Mouse (Mus musculus): ENCODE results near the gene Clstn1.
A peak's percentile ranks its signal among the peaks of the same experiment; 100 is the strongest.

Clstn1 gene

DNA sequence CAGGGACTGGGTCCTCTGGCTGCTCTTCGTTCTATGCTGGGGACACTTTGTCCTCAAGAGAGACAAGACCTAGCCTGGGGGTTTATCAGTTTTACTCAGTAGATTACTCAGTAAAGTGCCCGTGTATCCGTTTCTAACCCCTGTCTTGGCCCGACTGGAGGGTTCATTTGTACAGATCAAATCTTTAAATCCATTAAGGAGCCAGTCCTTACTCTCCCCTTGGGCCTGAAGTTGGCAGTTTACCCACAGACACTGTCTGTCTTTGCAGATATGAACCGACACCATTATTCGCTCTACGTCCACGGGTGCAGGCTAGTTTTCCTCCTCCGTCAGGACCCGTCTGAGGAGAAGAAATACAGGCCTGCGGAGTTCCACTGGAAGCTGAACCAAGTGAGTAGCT is 48.7 kb downstream of the Clstn1 start:
- no peak for DNase-seq (ENCODE audit: low spot score)

- DNase-seq (ENCODE audit: low spot score), result no peak
Measured at GRCm38 (mm10) chr4:149635915-149636415, 49.7 kb downstream of the Clstn1 start.

GRCm38 (mm10) chr4:149637942-149638341 is 51.7 kb downstream of the Clstn1 start:
- DNase-seq (ENCODE audit: low spot score), result no peak

DNA sequence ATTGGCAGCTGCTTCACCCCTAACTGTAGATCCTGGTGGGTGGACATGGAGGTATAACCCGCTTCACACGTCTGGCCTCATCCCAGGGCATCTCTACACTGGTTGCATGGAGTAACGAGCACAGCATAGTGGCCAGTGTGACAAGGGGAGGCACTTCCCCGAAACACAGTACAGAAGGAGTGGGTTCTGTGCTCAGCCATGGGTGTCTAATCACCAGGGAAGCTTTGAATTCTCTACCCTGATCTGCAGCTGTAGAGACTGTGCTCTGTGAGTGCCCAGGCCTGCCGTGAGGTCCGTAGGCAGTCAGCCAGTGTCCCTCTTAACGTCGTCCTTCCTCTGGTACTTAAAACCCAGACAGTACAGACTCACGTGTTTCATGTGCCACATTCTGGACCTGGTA is 54.6 kb downstream of the Clstn1 start:
- no peak for DNase-seq (ENCODE audit: low spot score)

DNA sequence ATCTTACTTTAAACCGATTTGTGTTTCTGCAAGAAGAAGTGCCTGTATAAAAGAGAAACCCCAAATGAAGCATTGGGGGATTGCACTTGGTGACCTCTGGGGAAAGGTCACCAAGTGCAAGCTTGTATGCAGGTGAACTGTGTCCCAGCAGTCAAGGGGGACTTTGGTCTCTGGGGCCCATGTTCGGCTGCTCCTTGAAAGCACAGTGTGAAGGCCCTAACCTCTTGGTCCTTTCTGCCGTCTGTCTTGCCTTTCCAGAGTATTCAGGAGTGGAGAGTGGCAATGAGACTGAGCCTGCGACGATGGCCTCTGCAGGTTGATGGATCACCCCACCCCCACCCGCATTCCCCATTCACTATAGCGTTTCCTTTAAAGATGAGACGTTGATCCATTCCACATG is 55.1 kb downstream of the Clstn1 start:
- peak; percentile 53 for DNase-seq (ENCODE audit: low spot score)

GRCm38 (mm10) chr4:149641956-149642355 is 55.7 kb downstream of the Clstn1 start:
- DNase-seq (ENCODE audit: low spot score), result no peak

GRCm38 (mm10) chr4:149645761-149646160 is 59.5 kb downstream of the Clstn1 start:
- no peak for DNase-seq (ENCODE audit: low spot score)

- no peak for DNase-seq (ENCODE audit: low spot score)
Measured at GRCm38 (mm10) chr4:149648031-149648805, 62.0 kb downstream of the Clstn1 start.

DNA sequence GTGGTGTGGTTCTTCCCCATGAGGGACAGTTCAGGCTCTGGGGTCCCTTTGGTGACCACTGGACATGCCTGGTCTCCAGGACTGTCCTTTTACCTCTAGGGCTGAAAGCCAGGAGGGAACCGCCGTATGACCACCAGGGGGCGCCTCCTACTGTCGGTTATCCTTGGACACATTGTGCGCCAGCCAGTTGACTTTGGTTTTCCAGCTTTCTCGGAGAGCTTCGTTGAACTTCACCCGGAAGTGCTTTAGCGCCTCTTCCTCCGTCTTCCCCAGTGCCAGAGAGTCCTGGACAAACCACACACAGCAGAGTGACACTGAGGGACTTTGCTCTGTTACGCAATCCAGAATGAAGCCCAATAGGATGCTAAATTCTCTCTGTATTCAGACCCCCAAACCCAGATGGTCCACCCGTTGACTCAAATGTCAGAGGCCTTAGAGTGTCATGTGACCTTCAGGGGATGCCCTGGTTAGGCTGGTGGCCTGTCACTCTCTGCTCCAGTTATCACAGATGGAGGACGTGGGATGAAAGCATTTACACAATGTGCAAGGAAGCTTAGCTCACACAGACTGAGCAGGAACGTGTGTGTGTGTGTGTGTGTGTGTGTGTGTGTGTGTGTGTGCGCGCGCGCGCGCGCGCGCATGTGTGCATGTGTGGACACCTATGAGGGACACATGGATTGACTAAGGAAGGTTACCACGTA is 64.4 kb downstream of the Clstn1 start:
- peak; percentile 68 for DNase-seq (ENCODE audit: low spot score)

DNA sequence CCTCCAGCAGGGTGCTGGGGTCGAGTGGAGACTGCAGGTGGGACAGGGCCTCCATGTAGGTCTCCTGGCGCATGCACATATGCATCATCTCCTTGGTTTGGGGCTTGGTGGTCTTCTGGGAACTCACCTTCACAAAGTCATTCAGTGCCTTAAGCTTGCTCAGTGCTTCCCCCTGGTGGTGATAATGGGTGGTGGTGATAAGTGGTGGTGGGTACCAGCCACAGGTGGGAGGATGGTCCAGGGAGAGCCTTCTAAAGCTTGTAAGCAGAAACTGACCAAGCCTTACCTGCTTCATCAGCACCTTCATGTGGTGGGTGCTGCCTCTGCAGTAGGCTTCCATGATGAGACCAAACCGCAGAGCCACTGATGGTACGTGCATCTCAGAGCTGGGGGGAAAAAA is 68.0 kb downstream of the Clstn1 start:
- DNase-seq (ENCODE audit: low spot score), result no peak

DNA sequence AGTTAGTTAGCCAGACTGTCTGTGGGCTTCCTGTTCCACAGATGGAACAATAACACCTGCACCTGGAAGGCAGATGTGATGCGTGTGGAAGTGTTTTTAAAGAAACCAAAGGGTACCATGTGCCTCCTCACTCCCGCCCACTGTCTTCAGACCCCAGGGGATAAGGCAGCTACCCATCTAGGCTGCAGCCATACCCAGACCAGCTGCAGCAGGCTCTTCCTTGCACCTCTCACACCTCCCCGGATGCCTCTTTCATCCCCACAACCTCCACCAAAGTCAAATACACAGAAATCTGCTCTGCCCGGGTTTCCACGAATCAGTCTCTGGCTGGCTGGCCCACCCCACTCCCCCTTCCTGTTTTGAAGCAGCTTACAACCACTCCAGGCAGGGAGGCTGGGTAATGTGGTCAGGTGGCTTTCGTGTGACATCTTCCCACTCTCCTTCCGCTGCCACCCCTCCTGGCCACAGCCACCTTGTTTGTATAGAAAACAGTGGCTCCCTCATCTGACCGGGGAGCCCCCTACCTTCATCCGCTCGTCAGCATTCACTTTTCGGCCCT is 71.7 kb downstream of the Clstn1 start:
- DNase-seq (ENCODE audit: low spot score), result no peak

GRCm38 (mm10) chr4:149659495-149660116 is 73.3 kb downstream of the Clstn1 start:
- DNase-seq (ENCODE audit: low spot score), result no peak

- no peak for DNase-seq (ENCODE audit: low spot score)
Measured at GRCm38 (mm10) chr4:149660598-149660997, 74.3 kb downstream of the Clstn1 start.

DNA sequence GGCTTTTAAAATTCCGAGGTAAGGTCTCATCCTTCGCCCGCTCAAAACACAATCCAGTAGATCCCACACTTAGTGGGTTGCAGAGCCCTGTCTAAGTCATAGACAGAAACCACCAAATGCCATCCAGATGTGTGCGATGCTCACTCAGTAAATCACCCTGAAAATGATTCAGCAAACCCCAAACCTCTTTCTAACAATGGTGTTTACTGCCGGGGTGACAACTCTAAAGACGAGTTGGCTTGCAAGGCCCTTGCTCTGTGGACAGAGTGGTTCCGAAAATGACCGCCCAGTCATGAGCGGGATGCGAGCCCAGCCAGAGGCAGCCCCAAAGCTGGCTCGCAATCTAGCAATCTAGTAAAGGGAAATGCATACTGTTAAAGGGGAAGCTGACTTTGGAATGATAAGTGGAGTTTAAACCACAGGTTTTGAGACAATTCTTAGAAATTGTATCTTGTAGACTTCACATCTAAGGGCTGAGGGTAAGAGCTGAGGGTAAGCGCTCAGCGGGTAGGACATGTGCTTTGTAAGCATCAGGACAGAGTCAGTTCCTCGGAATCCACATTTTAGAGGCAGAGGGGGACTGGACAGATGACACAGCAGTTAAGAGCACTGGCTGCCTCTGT is 75.8 kb downstream of the Clstn1 start:
- no peak for DNase-seq (ENCODE audit: low spot score)

- DNase-seq (ENCODE audit: low spot score), result no peak
Measured at GRCm38 (mm10) chr4:149663849-149664503, 77.7 kb downstream of the Clstn1 start.

GRCm38 (mm10) chr4:149665016-149665691 is 78.9 kb downstream of the Clstn1 start:
- DNase-seq (ENCODE audit: low spot score), result no peak

DNA sequence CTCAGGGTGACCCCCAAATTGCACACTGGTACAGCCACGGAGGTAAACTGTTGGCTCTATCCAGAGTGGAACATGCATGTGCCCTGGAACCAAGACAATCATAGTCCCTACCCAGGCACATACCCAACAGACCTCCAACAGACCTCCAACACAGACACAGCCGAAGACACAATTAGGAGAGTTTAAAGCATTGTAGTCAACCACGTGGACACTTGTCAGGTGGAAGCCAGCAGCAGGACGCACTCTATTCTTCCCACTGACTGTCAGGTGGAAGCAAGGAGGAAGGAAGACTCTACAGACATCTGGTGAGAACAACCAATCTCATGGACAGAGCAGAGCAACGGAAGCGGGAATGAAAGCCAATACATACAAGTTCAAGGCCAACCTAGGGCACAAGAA is 79.4 kb downstream of the Clstn1 start:
- no peak for DNase-seq (ENCODE audit: low spot score)

GRCm38 (mm10) chr4:149671175-149671574 is 84.9 kb downstream of the Clstn1 start:
- DNase-seq (ENCODE audit: low spot score), result no peak

- DNase-seq (ENCODE audit: low spot score), result no peak
Measured at GRCm38 (mm10) chr4:149672747-149673146, 86.5 kb downstream of the Clstn1 start.

- DNase-seq (ENCODE audit: low spot score), result peak; percentile 56
Measured at GRCm38 (mm10) chr4:149674814-149675377, 88.6 kb downstream of the Clstn1 start.

Data from yolk sac, embryonic 10.5 days (tissue).